Mouse (Mus musculus) stomach, postnatal 0 days (tissue): ENCODE results near the gene Cep250.

ENCODE experiments used
- CTCF ChIP-seq: IDR thresholded peaks from 2 replicates; pipeline ENCODE4 v1.5.1; 2016; ENCODE audit warnings: antibody characterized with exemption, low read depth, mild to moderate bottlenecking, moderate library complexity
- EP300 ChIP-seq: optimal IDR thresholded peaks from 2 replicates; pipeline ENCODE3; 2016; ENCODE audit warnings: antibody characterized with exemption

DNA sequence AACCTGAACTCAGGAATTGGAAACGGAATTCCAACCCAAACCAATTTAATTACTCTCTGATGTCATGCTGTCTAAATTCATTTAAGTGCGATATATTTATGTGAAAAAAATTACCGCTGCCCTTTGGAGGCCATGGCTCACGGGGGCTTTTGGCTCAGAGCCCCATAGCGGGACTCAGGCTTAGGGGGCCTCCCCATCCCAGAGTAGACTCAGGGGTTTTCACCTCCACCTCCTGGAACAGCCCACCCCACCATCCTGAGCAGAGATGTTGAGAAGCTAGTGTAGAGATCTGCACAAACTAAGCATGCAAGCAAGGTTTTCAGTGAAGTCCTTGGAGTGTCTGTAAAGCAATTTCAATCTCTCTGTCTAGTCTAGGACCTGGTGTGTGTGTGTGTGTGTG lies 10.7 kb upstream of the Cep250 start:
- TF ChIP-seq EP300 (no peak), CTCF (no peak)
